Mouse (Mus musculus) embryonic facial prominence, embryonic 13.5 days (tissue): ENCODE results near the gene Gm8265. TPM values are rescaled to one million over a fixed set of nuclear protein-coding genes. Genes with fewer than 3 reads are reported as not detected.
"Not testable (repeated sequence)": the region's sequence is repeated elsewhere in the genome, so short reads cannot be mapped to it uniquely, and the experiment has no call there.

ENCODE experiments used
- ATAC-seq: fragments of 200-750 bp; cut with Nextera tagmentation; 2 replicates; pipeline ENCODE4 v1.8.0; 2017; ENCODE audit warnings: low read depth; ENCODE audit not compliant: insufficient number of reproducible peaks, insufficient read depth, low FRiP score, low TSS enrichment
- H3K27ac ChIP-seq: fragments of 300-500 bp; sonication (generic); 2 replicates; pipeline ENCODE4 v1.5.1; 2015; ENCODE audit warnings: moderate library complexity, mild to moderate bottlenecking, inconsistent platforms
- H3K27me3 ChIP-seq: fragments of 300-500 bp; sonication (generic); 2 replicates; pipeline ENCODE4 v1.6.1; 2015; ENCODE audit warnings: mild to moderate bottlenecking, inconsistent platforms
- H3K36me3 ChIP-seq: fragments of 300-500 bp; sonication (generic); 2 replicates; pipeline ENCODE4 v1.6.1; 2015; ENCODE audit warnings: mild to moderate bottlenecking, inconsistent platforms
- H3K4me1 ChIP-seq: fragments of 300-500 bp; sonication (generic); 2 replicates; pipeline ENCODE4 v1.6.1; 2015; ENCODE audit warnings: inconsistent platforms
- H3K4me2 ChIP-seq: fragments of 300-500 bp; sonication (generic); 2 replicates; pipeline ENCODE4 v1.6.1; 2015; ENCODE audit warnings: moderate library complexity, mild to moderate bottlenecking, inconsistent platforms
- H3K4me3 ChIP-seq: fragments of 300-500 bp; sonication (generic); 2 replicates; pipeline ENCODE4 v1.5.1; 2015; ENCODE audit warnings: mild to moderate bottlenecking, inconsistent platforms
- H3K9ac ChIP-seq: fragments of 300-500 bp; sonication (generic); 2 replicates; pipeline ENCODE4 v1.6.1; 2015; ENCODE audit warnings: mild to moderate bottlenecking, inconsistent platforms
- H3K9me3 ChIP-seq: fragments of 300-500 bp; sonication (generic); 2 replicates; pipeline ENCODE4 v1.6.1; 2016; ENCODE audit warnings: inconsistent platforms
- WGBS: fragments of 180-500 bp; shearing (Covaris S2); methylation state at CpG from one replicate; pipeline ENCODE4 v1.1.7; 2015; ENCODE audit warnings: mixed read lengths; 5-methylcytosine and 5-hydroxymethylcytosine counted together
- polyA plus RNA-seq: library from polyadenylated mRNA; unstranded; fragments of >200 nt; fragmentation: Nextera tagmentation; extraction: Ambion mirVana; gene quantifications from 2 replicates; pipeline ENCODE4 v1.2.1, GENCODE M21; 2015

Gm8265 gene
- not detected in 2 replicates for polyA plus RNA-seq

DNA sequence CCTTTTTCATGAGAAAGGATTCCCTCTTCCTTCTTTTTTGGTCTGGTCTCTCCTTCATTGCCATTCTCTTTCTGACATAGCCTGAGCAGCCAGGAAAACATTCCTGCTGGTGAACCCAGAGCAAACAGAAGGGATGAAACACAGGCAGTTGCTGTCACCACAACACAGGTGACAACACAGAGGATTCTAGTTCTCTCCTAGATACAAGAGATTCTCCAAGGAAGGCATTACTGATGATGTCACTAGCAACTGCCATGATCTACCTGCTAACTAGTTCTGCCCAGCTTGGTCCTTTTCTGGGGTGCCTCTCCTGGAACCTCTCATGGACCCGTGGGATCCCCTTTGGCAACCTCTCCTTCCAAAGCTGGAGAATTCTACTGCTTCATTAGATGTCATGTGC, at the start of gene Gm8265:
TSS of gene Gm8265 (minus strand) at position 101 of the 400 bp plus-strand sequence.
- ATAC-seq, H3K4me2 ChIP-seq, H3K27ac ChIP-seq, H3K4me1 ChIP-seq, H3K36me3 ChIP-seq, H3K9ac ChIP-seq, H3K9me3 ChIP-seq, H3K27me3 ChIP-seq, H3K4me3 ChIP-seq: not testable (repeated sequence)
- WGBS, result no CpG with 5 or more reads among the region's 1 CpGs

Other genes starting within 250 kb of the Gm8265 start
- gene Gm3500, start 244.0 kb downstream of the Gm8265 start, polyA plus RNA-seq, result 0.15 and 0.37 TPM in 2 replicates
- 0.84 and 0.97 TPM in 2 replicates for gene Gm3194, start 177.6 kb downstream of the Gm8265 start, polyA plus RNA-seq
- not detected in 2 replicates for gene Gm8246, start 155.2 kb downstream of the Gm8265 start, polyA plus RNA-seq
- not detected in 2 replicates for gene Gm3187, start 148.8 kb downstream of the Gm8265 start, polyA plus RNA-seq
- gene Gm3488, start 131.4 kb downstream of the Gm8265 start, polyA plus RNA-seq, result 0.83 and 0.90 TPM in 2 replicates
- not detected in 2 replicates for gene Gm3532, start 94.5 kb downstream of the Gm8265 start, polyA plus RNA-seq
- not detected in 2 replicates for gene Gm9603, start 54.4 kb upstream of the Gm8265 start, polyA plus RNA-seq
- not detected in 2 replicates for gene Gm3373, start 108.5 kb upstream of the Gm8265 start, polyA plus RNA-seq
- gene Gm3383, start 175.0 kb upstream of the Gm8265 start, polyA plus RNA-seq, result 0.84 and 1.1 TPM in 2 replicates
- not detected in 2 replicates for gene Gm3424, start 197.3 kb upstream of the Gm8265 start, polyA plus RNA-seq
- not detected in 2 replicates for gene Gm8237, start 247.4 kb upstream of the Gm8265 start, polyA plus RNA-seq